Mouse (Mus musculus) liver, embryonic 11.5 days (tissue): ENCODE measurements around the gene Adamtsl1. TPM values are rescaled to one million over a fixed set of nuclear protein-coding genes. Genes with fewer than 3 reads are reported as not detected.

Experiments
- ATAC-seq: fragments of 200-750 bp; cut with Nextera tagmentation; replicated peaks from 2 replicates; pipeline ENCODE4 v1.8.0; 2017; ENCODE audit warnings: moderate number of reproducible peaks, mild to moderate bottlenecking, moderate TSS enrichment, moderate library complexity; ENCODE audit not compliant: low FRiP score
- DNase-seq: peaks from one replicate; pipeline ENCODE4 v3.0.0-alpha.2; 2017; ENCODE audit warnings: low spot score
- H3K27ac ChIP-seq: fragments of 300-500 bp; sonication (generic); 2 replicates; pipeline ENCODE4 v1.5.1; 2014; ENCODE audit warnings: mild to moderate bottlenecking, low read depth, low read length, control low read depth
- H3K27me3 ChIP-seq: fragments of 300-500 bp; sonication (generic); replicated peaks from 2 replicates; pipeline ENCODE4 v1.6.1; 2014; ENCODE audit warnings: low read length, mixed read lengths; ENCODE audit not compliant: control insufficient read depth, insufficient read depth
- H3K36me3 ChIP-seq: fragments of 300-500 bp; sonication (generic); 2 replicates; pipeline ENCODE4 v1.6.1; 2014; ENCODE audit warnings: mild to moderate bottlenecking, low read length, moderate library complexity, mixed read lengths; ENCODE audit not compliant: control insufficient read depth, insufficient read depth
- H3K4me1 ChIP-seq: fragments of 300-500 bp; sonication (generic); replicated peaks from 2 replicates; pipeline ENCODE4 v1.6.1; 2014; ENCODE audit warnings: low read length, mixed read lengths; ENCODE audit not compliant: control insufficient read depth, insufficient read depth
- H3K4me2 ChIP-seq: fragments of 300-500 bp; sonication (generic); 2 replicates; pipeline ENCODE4 v1.6.1; 2014; ENCODE audit warnings: mild to moderate bottlenecking, control low read depth, moderate library complexity
- H3K4me3 ChIP-seq: fragments of 300-500 bp; sonication (generic); 2 replicates; pipeline ENCODE4 v1.5.1; 2014; ENCODE audit warnings: low read depth, low read length, control low read depth
- H3K9ac ChIP-seq: fragments of 300-500 bp; sonication (generic); 2 replicates; pipeline ENCODE4 v1.6.1; 2014; ENCODE audit warnings: low read depth, low read length, control low read depth
- H3K9me3 ChIP-seq: fragments of 300-500 bp; sonication (generic); 2 replicates; pipeline ENCODE4 v1.6.1; 2016; ENCODE audit warnings: low read length, inconsistent platforms, mixed read lengths; ENCODE audit not compliant: control insufficient read depth
- WGBS: fragments of 180-500 bp; shearing (Covaris S2); extraction: QIAGEN DNeasy Blood & Tissue Kit; methylation state at CpG from one replicate; pipeline ENCODE4 v1.1.7; 2014; 5-methylcytosine and 5-hydroxymethylcytosine counted together
- polyA plus RNA-seq: library from polyadenylated mRNA; unstranded; fragments of >200 nt; fragmentation: Nextera tagmentation; extraction: Ambion mirVana; gene quantifications from 2 replicates; pipeline ENCODE4 v1.2.1, GENCODE M21; 2014

Gene Adamtsl1
- polyA plus RNA-seq, 1 experiment from 2014 or later = 4.9 TPM

DNA sequence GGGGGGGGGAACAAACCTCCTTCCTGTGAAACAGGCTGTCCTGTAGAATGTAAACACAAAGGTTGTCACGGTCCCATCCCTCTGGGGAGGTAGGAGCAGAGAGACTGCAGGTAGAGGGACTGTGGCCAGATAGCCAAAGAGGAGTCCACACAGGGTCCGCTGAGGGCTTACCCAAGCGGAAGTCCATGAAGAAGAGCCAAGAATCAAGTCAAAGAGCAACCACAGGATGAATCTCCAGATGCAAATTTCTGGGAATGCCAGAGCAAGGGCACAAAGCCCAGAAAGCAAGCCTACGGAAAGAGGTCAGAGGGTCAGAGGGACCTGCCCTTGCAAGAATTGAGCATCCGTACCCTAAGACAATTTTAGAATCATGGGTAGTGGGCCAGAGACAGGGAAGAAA lies 677.2 kb downstream of the Adamtsl1 start:
- no peaks in the 10 kb centered on the region for H3K4me1 ChIP-seq
- no peaks in the 10 kb centered on the region for H3K36me3 ChIP-seq
- 77% methylated on average over 5 of the region's 5 CpGs for WGBS
- no peak overlapping the region for H3K27ac ChIP-seq
- H3K27me3 ChIP-seq = no peaks in the 10 kb centered on the region
- ATAC-seq (no peak), DNase-seq (no peak)
- no peaks in the 10 kb centered on the region for H3K9me3 ChIP-seq
- no peak overlapping the region for H3K9ac ChIP-seq
- H3K4me2 ChIP-seq = no peak overlapping the region
- no peak overlapping the region for H3K4me3 ChIP-seq

DNA sequence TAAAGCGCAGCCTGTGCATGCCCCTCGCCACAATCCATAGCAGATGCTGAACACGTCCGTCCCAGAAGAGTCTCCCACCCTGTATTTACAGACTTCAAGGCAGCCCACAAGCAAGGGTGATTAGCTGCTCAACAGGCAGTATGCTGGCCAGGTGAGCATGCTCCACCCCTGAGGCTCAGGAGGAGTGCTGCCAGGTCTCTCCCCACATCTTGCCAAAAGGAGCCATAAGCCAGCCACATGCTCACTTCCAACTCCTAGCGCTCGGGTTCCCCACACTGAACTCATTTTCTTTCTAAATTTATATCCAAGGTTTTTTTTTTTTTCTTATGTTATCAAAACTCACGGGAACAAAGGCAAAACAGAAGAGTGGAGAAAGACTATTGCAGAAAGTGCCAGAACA lies 687.8 kb downstream of the Adamtsl1 start:
- no peaks in the 10 kb centered on the region for H3K4me1 ChIP-seq
- no peaks in the 10 kb centered on the region for H3K27me3 ChIP-seq
- H3K9ac ChIP-seq = no peak overlapping the region
- DNase-seq (no peak), ATAC-seq (no peak)
- no peaks in the 10 kb centered on the region for H3K9me3 ChIP-seq
- WGBS = 71% methylated on average over 7 of the region's 7 CpGs
- no peak overlapping the region for H3K4me3 ChIP-seq
- H3K36me3 ChIP-seq = no peaks in the 10 kb centered on the region
- no peak overlapping the region for H3K4me2 ChIP-seq
- no peak overlapping the region for H3K27ac ChIP-seq

GRCm38 (mm10) chr4:86203288-86203687 lies 689.3 kb downstream of the Adamtsl1 start:
- Histone ChIP-seq H3K4me1 (no peaks in the 10 kb centered on the region), H3K4me2 (no peak overlapping the region), H3K4me3 (no peak overlapping the region), H3K9me3 (no peaks in the 10 kb centered on the region), H3K27ac (no peak overlapping the region), H3K36me3 (no peaks in the 10 kb centered on the region), H3K27me3 (no peaks in the 10 kb centered on the region), H3K9ac (no peak overlapping the region)
- WGBS = 71% methylated on average over 2 of the region's 2 CpGs
- DNase-seq (no peak), ATAC-seq (no peak)

- Histone ChIP-seq H3K9me3 (no peaks in the 10 kb centered on the region), H3K4me1 (no peaks in the 10 kb centered on the region), H3K27ac (no peak overlapping the region), H3K9ac (no peak overlapping the region), H3K27me3 (no peaks in the 10 kb centered on the region), H3K4me2 (no peak overlapping the region), H3K4me3 (no peak overlapping the region), H3K36me3 (no peaks in the 10 kb centered on the region)
- WGBS = 61% methylated on average over 5 of the region's 5 CpGs
- ATAC-seq (no peak), DNase-seq (no peak)
These were observed 710.9 kb downstream of the Adamtsl1 start for GRCm38 (mm10) chr4:86224875-86225274.

GRCm38 (mm10) chr4:86227096-86227495 lies 713.1 kb downstream of the Adamtsl1 start:
- Histone ChIP-seq H3K27me3 (no peaks in the 10 kb centered on the region), H3K9ac (no peak overlapping the region), H3K4me3 (no peak overlapping the region), H3K4me1 (no peaks in the 10 kb centered on the region), H3K4me2 (no peak overlapping the region), H3K9me3 (no peaks in the 10 kb centered on the region), H3K27ac (no peak overlapping the region), H3K36me3 (no peaks in the 10 kb centered on the region)
- 85% methylated on average over 1 of the region's 1 CpGs for WGBS
- DNase-seq (no peak), ATAC-seq (no peak)

DNA sequence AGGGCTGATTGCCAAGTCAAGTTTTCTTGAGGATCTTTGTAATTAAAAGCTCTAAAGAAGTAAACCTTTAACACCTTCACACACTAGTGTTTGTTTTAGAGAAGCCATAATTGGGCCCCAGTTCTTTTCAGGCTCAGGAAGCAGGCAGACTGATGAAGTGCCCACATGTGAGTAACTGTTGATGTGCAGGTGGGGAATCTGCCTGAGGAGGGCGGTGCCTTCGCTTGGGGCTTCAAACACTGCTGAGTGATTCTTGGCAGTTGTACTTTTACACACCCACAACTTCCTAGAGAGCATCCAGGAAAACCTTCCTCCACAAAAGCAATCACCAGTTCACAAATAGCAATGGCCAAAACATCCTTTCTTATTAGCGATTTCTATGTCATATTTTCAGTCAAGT lies 719.2 kb downstream of the Adamtsl1 start:
- Histone ChIP-seq H3K9ac (no peak overlapping the region), H3K36me3 (no peaks in the 10 kb centered on the region), H3K4me2 (no peak overlapping the region), H3K27ac (no peak overlapping the region), H3K9me3 (no peaks in the 10 kb centered on the region), H3K4me3 (no peak overlapping the region), H3K27me3 (no peaks in the 10 kb centered on the region), H3K4me1 (no peaks in the 10 kb centered on the region)
- ATAC-seq = no peak
- WGBS = 79% methylated on average over 3 of the region's 3 CpGs
- no peak for DNase-seq

DNA sequence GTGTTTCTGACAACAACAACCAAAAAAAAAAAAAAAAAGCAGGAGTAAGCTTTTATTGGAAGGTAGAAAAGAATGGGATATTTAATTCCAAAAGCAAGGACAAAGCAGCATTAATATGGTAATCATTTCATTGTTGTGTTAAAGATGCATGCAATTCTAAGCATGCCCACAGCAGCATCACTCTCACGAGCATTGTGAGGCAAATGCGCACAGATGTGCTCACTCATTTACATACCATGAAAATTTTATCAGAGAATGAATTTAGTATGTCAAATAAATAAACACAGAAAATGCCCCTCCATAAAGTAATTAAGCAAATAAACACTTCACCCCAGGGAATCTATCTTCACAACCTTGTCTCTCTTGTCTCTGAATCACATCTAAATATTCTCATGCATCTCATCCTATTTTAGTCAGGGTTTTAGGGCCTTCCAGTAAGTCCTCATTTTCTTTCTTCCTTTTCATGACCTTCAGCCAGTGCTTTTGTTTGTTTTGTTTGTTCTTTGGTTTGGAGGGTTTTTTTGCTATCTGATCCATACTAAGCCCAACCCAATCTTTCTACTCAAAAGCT lies 728.0 kb downstream of the Adamtsl1 start:
- H3K36me3 ChIP-seq = no peaks in the 10 kb centered on the region
- no peak for DNase-seq
- no peak overlapping the region for H3K4me3 ChIP-seq
- no peaks in the 10 kb centered on the region for H3K27me3 ChIP-seq
- H3K27ac ChIP-seq = no peak overlapping the region
- no peak overlapping the region for H3K9ac ChIP-seq
- H3K4me2 ChIP-seq = no peak overlapping the region
- ATAC-seq = no peak
- H3K9me3 ChIP-seq = no peaks in the 10 kb centered on the region
- H3K4me1 ChIP-seq = no peaks in the 10 kb centered on the region
- 73% methylated on average over 2 of the region's 2 CpGs for WGBS

- Histone ChIP-seq H3K9ac (no peak overlapping the region), H3K27ac (no peak overlapping the region), H3K4me1 (no peaks in the 10 kb centered on the region), H3K4me2 (no peak overlapping the region), H3K36me3 (no peaks in the 10 kb centered on the region), H3K27me3 (no peaks in the 10 kb centered on the region), H3K4me3 (no peak overlapping the region), H3K9me3 (no peaks in the 10 kb centered on the region)
- no peak for DNase-seq
- WGBS = 60% methylated on average over 2 of the region's 2 CpGs
- no peak for ATAC-seq
These were observed 756.1 kb downstream of the Adamtsl1 start for GRCm38 (mm10) chr4:86270085-86270484.

GRCm38 (mm10) chr4:86273703-86274355 lies 759.9 kb downstream of the Adamtsl1 start:
- Histone ChIP-seq H3K4me1 (no peaks in the 10 kb centered on the region), H3K9ac (no peak overlapping the region), H3K9me3 (no peaks in the 10 kb centered on the region), H3K36me3 (no peaks in the 10 kb centered on the region), H3K4me3 (no peak overlapping the region), H3K27me3 (no peaks in the 10 kb centered on the region), H3K4me2 (no peak overlapping the region), H3K27ac (no peak overlapping the region)
- DNase-seq (no peak), ATAC-seq (no peak)
- 67% methylated on average over 6 of the region's 6 CpGs for WGBS
